Mouse (Mus musculus) testis, adult 2 months (tissue): ENCODE measurements around the gene Copz1.

Experiments
- CTCF ChIP-seq: fragments of 200-500 bp; IDR thresholded peaks from 2 replicates; pipeline ENCODE4 v1.5.1; 2012; ENCODE audit warnings: low read depth, mild to moderate bottlenecking, inconsistent platforms, low read length, moderate library complexity; ENCODE audit not compliant: control insufficient read depth, insufficient read depth, insufficient replicate concordance
- POLR2A ChIP-seq: fragments of 200-500 bp; IDR thresholded peaks from 2 replicates; pipeline ENCODE4 v1.6.1; 2012; ENCODE audit warnings: low read depth, mild to moderate bottlenecking, inconsistent platforms, low read length, moderate library complexity; ENCODE audit not compliant: control insufficient read depth

DNA sequence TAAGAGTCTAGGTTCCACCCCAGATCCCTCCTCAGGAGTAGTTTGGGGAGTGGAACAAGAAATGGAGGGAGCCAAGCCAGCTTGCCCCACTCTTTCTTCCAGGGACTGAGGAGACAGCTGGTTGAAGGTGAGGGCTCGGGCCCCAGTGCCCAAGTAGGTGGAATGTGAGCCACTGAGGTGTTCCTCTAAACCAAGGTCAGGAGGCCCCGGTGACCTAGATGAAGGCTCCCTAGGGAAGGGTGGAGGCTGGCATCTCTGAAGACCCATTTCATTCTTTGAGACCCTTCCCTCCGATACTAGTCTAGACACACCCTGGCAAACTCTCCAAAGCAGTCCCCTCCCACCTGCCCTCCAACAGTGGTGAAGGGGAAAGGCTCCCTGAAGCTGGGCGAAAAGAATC lies 49.9 kb downstream of the Copz1 start:
- TF ChIP-seq CTCF (no peak), POLR2A (no peak)
